Mouse (Mus musculus): ENCODE measurements around the gene Capzb.

Capzb gene

DNA sequence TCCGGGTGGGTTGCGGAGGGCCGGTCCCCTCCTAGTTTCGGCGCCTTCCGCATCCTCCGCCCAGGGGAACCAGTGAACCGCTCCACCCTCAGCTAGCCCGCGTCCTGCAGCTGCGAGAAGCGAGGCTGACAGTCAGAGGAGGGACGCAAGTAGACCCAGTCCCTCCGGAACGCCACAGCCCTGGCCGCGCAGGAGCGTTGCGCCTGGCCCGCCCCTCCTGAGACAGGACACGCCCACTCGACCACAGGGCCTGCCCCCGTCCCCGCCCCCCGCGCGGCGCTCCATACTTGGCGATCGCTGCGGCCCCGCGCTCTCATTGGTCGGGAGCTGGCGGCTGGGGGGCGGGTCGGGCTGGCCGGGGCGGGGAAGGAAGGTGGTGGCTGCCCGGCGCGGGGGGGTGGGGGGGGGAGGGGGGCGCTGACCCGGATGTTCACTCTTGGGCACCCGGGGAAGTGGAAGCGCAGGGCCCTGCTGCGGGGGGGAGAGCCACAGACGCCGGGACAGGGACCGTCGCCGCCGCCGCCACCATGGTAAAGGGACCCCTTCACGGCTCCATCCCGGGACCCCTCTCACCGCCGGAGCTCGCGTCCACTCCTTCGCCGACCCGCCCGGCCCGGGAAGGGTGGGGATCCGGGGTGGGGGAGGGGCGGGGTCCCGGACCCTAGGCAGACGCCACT lies at the start of gene Capzb:
Gene Capzb, plus strand, starts transcription at position 401 of the 677 bp plus-strand sequence.
- DNase-seq (ENCODE audit: low read depth, low spot score) = peak; percentile 99

DNA sequence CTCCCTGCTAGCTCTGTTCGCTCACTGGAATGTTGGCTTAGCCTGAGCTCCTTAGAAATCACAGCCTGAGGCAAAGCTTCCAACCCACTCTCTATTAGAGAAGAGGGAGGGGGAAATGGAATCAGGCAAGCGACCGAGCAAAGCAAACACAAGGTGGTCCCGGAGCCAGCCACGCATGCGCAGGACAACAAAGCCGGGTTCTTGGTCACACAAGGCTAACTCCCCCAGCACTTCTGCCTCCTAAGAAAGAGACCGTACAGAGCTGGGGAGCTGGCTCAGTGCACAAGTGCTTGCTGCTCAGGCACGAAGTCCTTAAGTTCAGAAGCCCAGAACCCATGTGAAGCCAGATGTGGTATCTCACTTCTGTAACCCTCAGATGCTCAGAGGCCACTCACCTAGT lies 49.7 kb upstream of the Capzb start:
- no peak for DNase-seq (ENCODE audit: low read depth, low spot score)

DNA sequence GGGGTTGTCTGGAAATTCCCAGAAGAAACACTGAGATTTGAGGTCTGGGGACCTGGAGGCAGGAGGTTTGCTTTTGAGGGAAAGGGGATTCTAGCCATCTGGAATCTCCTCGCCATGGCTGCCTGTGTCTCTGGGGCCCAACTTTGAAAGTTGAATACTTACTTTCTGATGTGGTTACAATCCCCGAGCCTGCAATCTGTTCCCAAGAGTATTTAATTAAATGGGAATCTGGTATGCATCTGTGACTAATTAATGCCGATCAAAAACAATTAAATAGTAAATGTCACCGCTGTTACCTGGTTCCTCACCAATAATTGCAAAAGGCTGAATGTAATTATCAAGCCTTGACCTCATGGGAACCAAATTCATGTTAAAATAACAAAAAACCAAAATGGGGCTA lies 48.1 kb upstream of the Capzb start:
- no peak for DNase-seq (ENCODE audit: low read depth, low spot score)

DNA sequence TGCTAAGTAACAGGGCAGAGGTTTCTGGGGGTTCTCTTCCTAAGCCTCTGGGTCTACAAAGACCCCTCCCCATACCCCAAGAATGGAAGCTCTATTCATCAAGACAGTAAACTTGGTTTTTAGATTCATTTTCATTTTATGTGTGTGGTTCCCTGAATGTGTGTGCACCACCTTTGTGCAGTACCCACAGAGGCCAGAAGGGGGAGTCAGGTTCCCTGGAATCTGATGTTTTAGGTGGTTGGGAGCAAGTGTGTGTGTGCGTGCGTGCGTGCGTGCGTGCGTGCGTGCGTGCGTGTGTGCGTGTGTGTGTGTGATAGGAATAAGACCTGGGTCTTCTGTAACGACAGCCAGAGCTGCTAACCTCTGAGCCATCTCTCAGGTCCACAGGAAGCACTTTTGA lies 47.5 kb upstream of the Capzb start:
- peak; percentile 50 for DNase-seq (ENCODE audit: low read depth, low spot score)

DNA sequence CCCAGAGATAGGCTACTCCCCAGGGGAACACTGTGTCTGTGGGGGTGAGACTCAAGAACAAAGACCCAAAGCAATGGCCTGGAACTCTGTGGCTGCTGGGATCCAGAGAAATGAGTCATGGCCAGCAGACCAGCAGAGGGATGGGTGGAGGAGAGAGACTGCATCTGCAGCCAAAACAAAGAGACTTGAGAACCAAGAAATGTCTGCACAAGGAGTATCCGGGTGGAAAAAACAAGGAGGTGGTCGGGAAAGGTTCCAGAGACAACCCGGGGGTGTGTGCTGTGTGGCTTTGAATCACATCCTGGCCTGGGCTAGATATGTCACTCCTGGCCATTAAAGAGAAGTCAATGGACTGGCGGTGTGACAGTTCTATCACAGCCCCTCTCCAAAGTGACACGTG lies 45.9 kb upstream of the Capzb start:
- no peak for DNase-seq (ENCODE audit: low read depth, low spot score)

DNA sequence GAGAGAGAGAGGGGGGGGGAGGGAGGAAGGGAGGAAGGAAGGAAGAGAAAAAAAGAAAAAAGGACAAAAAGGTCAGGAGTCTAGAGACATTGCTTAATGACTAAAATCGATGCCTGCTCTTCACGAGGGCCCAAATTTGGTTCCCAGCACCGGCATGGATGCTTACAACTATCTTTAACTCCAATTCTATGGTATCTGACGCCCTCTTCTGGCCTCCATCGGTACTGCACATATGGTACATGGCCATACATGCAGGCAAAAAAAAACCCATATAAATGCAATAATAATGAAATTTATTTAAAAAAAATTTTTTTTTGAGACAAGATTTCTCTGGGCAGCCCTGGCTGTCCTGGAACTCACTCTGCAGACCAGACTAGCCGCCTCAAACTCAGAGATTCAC lies 41.3 kb upstream of the Capzb start:
- DNase-seq (ENCODE audit: low read depth, low spot score) = peak; percentile 11

DNA sequence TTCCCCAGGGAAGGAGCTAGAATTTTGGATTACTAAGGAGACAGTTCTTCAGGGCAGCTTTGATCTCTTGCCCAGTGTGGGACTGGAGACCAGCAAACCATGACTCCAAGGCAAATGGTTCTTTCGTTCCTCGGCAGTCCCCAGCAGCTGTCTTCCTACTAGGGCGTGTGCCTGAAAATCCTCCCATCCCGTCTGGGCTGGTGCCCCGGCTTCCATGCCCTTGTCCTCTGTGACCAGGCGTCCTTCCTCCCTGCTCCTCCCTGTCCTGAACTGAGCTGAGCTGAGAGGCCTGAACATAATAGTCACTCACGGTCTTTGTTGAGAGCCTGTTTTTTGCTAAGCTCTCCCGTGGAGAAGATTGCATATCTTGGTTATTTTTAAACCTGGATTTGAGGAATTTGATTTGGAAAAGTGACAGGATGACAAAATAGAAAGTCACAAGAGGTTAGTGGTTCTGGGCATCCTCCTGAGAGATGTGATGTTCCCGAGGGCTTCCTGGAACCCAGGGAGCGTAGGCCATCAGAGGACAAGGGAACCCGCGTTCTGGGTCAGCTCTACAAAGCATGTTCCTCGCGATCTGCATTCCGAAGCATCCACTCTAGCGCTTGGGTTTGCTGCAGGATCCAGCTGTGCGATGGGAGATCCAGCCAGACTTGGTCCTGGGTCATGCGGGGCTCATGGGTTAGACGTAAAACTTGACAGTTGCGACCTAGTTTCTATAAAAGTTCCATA lies 38.0 kb upstream of the Capzb start:
- no peak for DNase-seq (ENCODE audit: low read depth, low spot score)

DNA sequence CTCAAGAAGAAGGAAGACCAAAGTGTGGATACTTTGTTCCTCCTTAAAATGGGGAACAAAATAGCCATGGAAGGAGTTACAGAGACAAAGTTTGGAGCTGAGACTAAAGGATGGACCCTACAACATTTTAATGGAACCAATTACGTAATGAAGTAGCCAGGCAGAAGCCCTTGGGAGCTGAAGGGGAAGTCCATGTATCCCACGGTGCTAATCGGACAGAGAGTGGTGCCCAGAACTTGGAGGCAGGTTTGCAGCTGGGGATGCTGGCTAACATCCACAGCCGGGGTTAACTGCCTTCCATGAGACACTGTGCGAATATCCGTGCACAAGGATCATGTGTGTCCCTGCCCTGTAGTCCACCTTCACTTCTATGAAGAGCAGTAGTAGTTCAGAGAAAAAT lies 36.2 kb upstream of the Capzb start:
- no peak for DNase-seq (ENCODE audit: low read depth, low spot score)

DNA sequence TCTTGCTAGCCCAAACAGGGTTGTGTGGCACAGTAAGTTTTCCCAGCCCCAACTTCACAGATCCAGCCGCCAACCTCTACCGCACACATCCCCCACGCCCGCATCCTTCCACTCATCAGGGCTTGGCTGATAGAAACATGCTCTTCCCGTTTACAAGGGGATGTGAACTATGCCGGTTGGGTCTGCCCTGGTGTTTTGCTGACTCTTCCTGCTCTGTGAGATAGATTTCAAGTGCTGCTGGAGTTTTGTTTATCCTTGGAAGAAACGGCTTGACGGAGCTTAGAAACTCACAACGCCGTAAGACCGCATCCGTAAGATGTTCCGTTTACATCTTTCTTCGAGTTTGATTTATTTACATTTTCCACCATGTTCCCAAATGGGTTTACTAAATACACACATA lies 34.3 kb upstream of the Capzb start:
- DNase-seq (ENCODE audit: low read depth, low spot score) = no peak

DNA sequence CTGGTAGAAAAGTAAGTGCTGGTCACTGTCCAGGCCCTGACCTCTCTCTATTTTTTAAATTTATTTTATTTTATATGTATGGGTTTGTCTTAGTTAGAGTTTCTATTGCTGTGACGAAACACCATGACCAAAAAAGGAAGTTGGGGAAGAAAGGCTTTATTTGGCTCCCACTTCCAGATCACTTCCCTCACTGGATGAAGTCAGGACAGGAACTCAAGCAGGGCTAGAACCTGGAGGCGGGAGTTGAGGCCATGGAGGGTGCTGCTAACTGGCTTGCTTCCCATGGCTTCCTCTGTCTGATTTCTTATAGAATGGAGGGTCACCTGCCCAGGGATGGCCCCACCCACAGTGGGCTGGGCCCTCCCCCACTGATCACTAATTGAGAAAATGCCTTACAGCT lies 31.6 kb upstream of the Capzb start:
- DNase-seq (ENCODE audit: low read depth, low spot score) = no peak

DNA sequence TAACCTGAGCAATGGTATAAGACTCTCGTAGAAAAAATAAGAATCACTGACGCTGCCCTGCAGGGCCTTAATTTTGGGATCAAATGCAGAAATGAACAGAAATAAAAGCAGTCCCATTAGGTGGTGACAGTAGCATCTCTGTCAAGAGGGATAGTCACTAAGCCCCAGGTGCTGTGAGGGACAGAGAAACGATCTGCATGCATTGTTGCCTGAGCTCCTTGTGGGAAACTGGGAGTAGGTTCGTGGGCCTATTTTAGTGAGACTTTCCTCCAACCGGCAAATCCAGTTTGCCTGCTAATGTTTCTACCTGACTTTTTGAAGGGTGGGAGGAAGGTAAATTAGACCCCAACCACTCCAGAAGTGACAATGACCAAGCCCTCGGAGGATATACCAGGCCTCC lies 28.6 kb upstream of the Capzb start:
- no peak for DNase-seq (ENCODE audit: low read depth, low spot score)

DNA sequence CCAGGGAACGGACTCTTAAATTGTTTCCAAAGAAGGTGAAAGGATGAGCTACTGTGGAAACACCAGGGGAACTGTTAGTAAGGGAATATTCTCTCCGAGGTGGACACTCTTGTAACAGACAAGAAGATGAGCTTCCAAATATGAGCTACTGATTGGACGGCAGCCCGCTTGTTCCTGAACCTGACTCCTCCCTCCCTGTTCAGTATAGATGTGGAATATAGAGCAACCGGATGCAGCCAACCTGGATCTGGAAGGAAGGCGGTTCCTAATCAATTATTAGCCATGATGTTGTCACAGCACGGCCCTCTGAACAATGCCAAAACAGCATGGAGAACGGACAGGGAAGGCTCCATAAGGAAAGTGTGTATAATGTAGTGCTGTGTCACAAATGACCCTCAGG lies 27.4 kb upstream of the Capzb start:
- no peak for DNase-seq (ENCODE audit: low read depth, low spot score)

DNA sequence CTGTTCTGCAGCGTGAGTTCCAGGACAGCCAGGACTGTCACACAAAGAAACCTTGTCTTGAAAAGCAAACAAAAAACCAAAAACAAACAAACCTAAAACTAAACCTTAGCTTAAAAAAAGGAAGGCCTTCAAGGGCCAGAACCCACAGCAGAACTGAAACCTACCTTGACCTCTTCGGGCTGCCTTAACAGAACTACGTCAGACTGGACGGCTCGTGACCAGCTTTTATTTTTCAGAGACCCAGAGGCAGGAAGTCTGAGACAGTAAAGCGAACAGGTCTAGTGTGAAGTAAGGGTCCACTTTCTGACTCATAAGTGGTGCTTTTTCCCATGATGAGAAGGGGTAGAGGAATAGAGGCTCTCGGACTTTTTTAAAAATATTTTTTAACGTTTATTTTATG lies 26.5 kb upstream of the Capzb start:
- no peak for DNase-seq (ENCODE audit: low read depth, low spot score)

DNA sequence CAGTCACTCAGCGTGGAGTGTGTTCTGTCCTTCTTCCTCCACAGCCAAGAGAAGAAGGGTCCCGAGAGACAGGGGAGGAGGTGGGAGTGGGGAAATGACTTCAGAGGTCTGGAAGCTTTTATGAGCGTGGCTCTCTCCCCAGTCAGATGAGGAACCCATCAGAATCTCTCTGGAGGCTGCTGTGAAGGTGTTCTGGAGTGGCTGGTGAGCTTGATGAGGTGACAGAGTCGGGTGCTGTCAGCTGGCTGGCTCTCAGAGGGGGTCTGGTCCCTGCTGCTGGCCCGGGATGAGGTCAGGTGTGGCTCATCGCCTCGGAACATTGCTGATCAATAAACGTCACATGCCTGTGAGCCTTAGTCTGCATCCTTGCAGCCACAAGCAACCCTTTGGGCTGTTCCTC lies 25.6 kb upstream of the Capzb start:
- no peak for DNase-seq (ENCODE audit: low read depth, low spot score)

DNA sequence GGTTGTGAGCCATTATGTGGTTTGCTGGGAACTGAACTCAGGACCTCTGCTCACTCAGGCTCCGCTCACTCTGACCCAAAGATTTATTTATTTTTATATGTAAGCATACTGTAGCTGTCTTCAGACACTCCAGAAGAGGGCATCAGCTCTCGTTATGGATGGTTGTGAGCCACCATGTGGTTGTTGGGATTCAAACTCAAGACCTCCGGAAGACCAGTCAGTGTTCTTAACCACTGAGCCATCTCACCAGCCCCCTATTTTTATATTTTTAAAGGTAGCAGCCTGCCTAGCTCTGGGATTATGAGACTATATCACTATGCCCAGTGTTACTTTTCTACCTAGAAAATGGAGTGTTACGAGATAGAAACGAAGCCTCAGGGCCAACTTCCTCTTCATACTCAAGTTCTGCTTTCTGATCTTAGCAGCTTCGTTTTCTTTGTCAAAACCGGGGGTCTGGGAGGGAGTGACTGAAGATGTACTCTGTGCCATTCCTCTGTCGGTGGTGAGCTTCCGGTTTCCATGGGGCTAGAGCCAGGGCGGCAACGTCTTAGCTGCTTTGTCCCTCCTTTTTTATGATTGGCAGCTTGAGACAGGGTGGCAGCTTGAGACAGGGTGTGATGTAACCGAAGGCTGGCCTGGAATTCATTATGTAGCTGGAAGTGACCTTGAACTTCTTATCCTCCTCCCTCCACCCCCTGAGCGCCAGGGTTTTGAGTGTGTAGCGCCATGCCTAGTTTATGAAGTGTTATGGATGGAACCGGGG lies 23.5 kb upstream of the Capzb start:
- peak; percentile 51 for DNase-seq (ENCODE audit: low read depth, low spot score)

DNA sequence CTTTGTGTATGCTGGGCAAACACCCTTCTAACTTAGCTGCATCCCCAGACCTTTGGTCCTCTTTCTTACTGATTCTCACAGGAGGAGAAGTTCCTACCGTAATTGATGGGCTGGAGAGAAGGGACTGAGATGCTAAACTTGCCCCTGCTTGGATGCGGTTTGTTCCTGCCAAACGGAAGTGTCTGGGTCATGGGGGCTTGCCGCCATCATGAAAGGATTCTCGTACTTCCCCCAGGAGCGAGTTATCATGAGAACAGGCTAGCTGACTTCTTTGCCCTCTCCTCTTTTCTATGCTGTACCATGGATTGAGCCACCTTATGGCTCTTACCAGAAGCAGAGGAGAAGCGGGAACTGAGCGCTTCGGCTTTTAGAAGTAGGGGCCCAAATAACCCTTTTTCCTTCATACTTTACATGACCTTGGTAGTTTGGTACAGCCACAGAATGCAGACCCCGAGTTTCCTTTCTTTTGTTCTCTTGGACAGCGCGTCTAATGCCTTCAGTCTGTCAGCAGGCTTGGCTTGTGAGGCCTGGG lies 22.9 kb upstream of the Capzb start:
- no peak for DNase-seq (ENCODE audit: low read depth, low spot score)

DNA sequence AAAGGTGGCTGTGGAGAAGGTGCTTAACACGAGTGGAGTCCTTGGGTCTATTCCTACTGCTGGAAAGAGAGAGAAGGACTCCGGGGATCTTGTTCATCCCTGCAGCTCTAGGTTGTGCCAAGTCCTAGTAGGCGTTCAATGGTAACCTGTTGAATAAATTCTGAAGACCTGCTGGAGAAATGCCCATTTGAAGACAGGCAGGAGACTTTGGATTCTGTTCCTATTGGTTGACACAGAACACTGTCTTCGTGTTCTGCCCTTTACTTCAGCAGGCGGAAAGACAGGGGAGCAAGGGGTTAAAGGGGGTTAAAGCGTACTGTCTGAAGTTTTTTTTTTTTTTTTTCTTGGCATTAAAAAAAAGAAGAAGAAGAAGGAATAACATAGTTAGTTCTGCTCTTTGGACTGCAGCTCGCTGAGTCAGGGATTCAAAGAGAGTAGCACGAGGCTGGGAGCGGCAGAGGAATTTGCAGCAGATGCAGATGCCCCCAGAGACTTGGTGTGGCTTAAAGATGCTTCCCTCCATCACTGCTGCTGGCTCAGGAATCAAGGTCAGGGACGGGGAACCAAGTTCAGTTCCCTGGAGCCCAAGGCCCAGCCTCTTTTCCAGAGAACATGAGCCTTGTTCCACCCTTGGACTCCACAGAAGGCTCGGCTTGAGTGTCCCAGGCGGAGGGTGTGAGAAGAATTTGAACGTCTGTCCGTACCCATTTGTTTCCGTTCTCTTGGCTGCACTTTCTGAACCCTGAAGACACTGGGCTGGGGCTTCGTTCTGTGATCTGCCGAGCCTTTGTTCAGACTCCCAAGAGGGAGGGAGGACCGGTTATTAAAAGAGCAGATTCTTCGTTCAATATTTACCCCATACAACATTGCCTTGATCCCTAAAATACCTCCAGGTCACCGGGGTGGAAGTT lies 17.4 kb upstream of the Capzb start:
- no peak for DNase-seq (ENCODE audit: low read depth, low spot score)

DNA sequence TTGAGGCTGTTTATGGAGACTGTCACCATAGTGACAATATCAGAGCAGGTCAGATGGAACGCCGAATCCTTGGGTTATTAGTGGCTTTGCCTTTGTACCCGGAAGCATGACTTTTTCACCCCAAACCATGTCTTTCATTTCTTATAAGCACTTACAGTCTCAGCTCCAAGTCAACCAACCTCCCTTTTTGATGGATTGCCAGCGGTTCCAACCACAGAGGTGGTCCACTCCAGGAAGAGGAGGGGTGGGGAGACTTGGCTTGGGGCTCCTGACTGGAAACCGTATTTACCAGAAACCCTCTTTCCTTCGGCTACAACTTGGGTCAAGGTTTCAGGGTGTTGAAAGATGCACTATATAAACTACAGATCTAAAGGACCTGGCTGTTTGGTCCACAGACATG lies 16.7 kb upstream of the Capzb start:
- no peak for DNase-seq (ENCODE audit: low read depth, low spot score)

DNA sequence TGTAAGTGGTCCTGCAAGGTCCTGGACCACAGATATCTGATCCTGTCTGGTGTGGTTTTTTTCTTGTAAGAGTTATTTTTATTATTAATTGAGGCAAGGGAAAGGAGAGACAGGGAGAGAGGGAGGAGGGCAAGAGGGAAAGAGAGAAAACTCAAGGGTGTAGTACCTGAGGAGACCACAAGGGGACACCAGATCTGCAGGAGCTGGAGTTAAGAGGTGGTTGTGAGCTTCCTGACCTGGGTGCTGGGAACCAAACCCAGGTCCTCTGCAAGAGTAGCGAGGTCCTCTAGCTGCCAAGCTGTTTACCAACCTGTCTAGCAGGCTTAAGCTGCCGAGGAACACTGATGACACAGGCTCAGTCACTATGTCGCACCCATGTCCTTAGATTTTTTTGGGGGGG lies 14.8 kb upstream of the Capzb start:
- DNase-seq (ENCODE audit: low read depth, low spot score) = peak; percentile 48

DNA sequence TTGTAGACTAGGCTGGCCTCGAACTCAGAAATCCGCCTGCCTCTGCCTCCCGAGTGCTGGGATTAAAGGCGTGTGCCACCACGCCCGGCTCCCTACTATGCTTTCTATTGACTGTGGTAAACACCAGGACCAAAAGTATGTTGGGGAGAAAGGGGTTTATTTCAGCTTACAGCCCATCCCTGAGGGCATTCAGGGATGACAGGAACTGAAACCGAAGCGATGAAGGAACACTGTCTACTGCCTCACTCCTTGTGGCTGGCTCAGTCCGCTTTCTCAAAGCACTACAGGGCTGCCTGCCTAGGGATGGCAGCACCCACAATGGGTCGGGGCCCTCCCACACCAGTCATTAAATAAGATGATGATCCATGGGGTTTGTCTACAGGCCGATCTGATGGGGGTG lies 14.3 kb upstream of the Capzb start:
- DNase-seq (ENCODE audit: low read depth, low spot score) = no peak

DNA sequence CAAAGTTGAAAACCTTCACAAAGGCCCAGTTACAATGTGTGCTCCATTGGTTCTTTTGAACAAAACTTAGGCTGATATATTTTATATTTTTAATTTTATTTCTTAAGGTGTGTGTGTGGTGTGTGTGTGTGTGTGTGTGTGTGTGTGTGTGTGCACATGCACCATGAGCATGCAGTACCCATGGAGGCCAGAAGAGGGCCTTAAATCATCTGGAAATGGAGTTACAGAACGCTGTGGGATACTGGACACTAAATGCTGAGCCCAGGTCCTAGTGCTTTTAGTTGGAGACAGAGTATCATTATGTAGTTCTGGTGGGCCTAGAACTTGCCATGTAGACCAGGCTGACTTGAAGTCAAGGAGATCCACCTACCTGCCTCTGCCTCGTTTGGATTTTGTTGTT lies 13.5 kb upstream of the Capzb start:
- DNase-seq (ENCODE audit: low read depth, low spot score) = no peak
